Mouse (Mus musculus) neural tube, embryonic 13.5 days (tissue): ENCODE measurements around the gene Col6a1. TPM values are rescaled to one million over a fixed set of nuclear protein-coding genes. Genes with fewer than 3 reads are reported as not detected.

Experiments used
- ATAC-seq: fragments of 200-750 bp; cut with Nextera tagmentation; 2 replicates; pipeline ENCODE4 v1.8.0; 2017; ENCODE audit warnings: low read depth, mild to moderate bottlenecking, moderate TSS enrichment, moderate library complexity
- H3K27ac ChIP-seq: fragments of 300-500 bp; sonication (generic); replicated peaks from 2 replicates; pipeline ENCODE4 v1.5.1; 2015; ENCODE audit warnings: moderate library complexity, mild to moderate bottlenecking, inconsistent platforms
- H3K27me3 ChIP-seq: fragments of 300-500 bp; sonication (generic); 2 replicates; pipeline ENCODE4 v1.6.1; 2015; ENCODE audit warnings: mild to moderate bottlenecking, inconsistent platforms
- H3K36me3 ChIP-seq: fragments of 300-500 bp; sonication (generic); 2 replicates; pipeline ENCODE4 v1.6.1; 2015; ENCODE audit warnings: mild to moderate bottlenecking, inconsistent platforms
- H3K4me1 ChIP-seq: fragments of 300-500 bp; sonication (generic); replicated peaks from 2 replicates; pipeline ENCODE4 v1.6.1; 2015; ENCODE audit warnings: inconsistent platforms
- H3K4me2 ChIP-seq: fragments of 300-500 bp; sonication (generic); 2 replicates; pipeline ENCODE4 v1.6.1; 2015; ENCODE audit warnings: inconsistent platforms, mild to moderate bottlenecking, moderate library complexity
- H3K4me3 ChIP-seq: fragments of 300-500 bp; sonication (generic); 2 replicates; pipeline ENCODE4 v1.5.1; 2015; ENCODE audit warnings: mild to moderate bottlenecking, inconsistent platforms
- H3K9ac ChIP-seq: fragments of 300-500 bp; sonication (generic); 2 replicates; pipeline ENCODE4 v1.6.1; 2015; ENCODE audit warnings: moderate library complexity, mild to moderate bottlenecking, inconsistent platforms
- H3K9me3 ChIP-seq: fragments of 300-500 bp; sonication (generic); 2 replicates; pipeline ENCODE4 v1.6.1; 2016; ENCODE audit warnings: inconsistent platforms
- WGBS: fragments of 180-500 bp; shearing (Covaris S2); methylation state at CpG from one replicate; pipeline ENCODE4 v1.1.7; 2015; 5-methylcytosine and 5-hydroxymethylcytosine counted together
- polyA plus RNA-seq: library from polyadenylated mRNA; unstranded; fragments of >200 nt; fragmentation: Nextera tagmentation; extraction: Ambion mirVana; gene quantifications from 2 replicates; pipeline ENCODE4 v1.2.1, GENCODE M21; 2015

Gene Col6a1
- polyA plus RNA-seq, 1 experiment from 2014 or later: 28.1 TPM

DNA sequence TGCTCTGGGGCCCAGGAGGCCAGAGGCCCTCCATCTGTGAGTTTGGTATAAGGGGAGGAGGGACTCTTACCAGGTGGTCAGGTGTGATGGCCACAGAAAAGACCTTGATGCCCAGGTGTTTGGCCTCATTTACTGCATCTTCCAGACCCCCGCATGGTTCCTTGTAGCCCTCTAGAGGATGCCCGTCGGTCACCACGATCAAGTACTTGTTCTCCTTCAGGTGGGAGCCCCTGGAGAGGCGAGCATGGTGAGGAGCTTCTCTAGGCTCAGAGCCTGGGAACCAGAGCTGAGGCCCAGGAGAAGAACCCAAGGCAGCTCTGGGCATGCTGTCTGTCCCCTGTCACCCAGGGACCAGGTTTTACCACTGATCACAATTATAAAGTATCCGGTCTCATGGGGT lies 4.2 kb downstream of the Col6a1 start:
- ATAC-seq: no peak

DNA sequence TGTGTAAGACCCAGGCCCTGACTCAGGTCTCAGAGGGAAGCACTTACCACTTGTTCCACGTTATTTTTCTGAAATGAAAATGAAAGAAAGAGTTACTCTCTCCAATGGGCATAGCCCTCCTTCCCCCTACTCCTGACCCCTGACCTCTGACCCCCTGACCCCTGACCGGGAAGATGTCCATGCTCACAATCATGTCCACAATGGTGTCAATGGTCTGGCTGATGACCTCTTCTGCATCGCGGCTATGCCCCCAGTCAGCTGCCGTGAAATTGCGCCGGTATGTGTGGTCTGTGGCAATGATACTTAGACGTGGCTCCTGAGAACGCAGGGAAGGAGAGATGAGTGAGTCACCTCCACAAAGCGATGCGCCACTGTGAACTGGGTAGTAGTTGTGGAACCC lies 4.8 kb downstream of the Col6a1 start:
- Histone ChIP-seq H3K9me3 (no peaks in the 10 kb centered on the region), H3K4me3 (no peak overlapping the region), H3K4me1 (no peaks in the 10 kb centered on the region), H3K9ac (no peak overlapping the region), H3K4me2 (no peak overlapping the region), H3K27me3 (no peaks in the 10 kb centered on the region), H3K36me3 (no peaks in the 10 kb centered on the region), H3K27ac (no peak overlapping the region)
- no peak for ATAC-seq
- WGBS: 81% methylated on average over 11 of the region's 11 CpGs

More for the DNA sequence above, 4.2 kb downstream of the Col6a1 start:
- Histone ChIP-seq H3K9ac (no peak overlapping the region), H3K9me3 (no peaks in the 10 kb centered on the region), H3K4me1 (no peaks in the 10 kb centered on the region), H3K4me2 (no peak overlapping the region), H3K27ac (no peak overlapping the region), H3K36me3 (no peaks in the 10 kb centered on the region), H3K27me3 (no peaks in the 10 kb centered on the region), H3K4me3 (no peak overlapping the region)
- WGBS: 92% methylated on average over 6 of the region's 6 CpGs

- 90% methylated on average over 4 of the region's 4 CpGs for WGBS
- Histone ChIP-seq H3K4me3 (no peak overlapping the region), H3K9me3 (no peaks in the 10 kb centered on the region), H3K27ac (no peak overlapping the region), H3K36me3 (no peaks in the 10 kb centered on the region), H3K4me1 (no peaks in the 10 kb centered on the region), H3K27me3 (no peaks in the 10 kb centered on the region), H3K4me2 (no peak overlapping the region), H3K9ac (no peak overlapping the region)
- ATAC-seq: no peak
Observed at GRCm38 (mm10) chr10:76717631-76718030, 8.3 kb downstream of the Col6a1 start.

- ATAC-seq: no peak
- Histone ChIP-seq H3K9me3 (no peaks in the 10 kb centered on the region), H3K27ac (no peak overlapping the region), H3K4me1 (no peaks in the 10 kb centered on the region), H3K36me3 (no peaks in the 10 kb centered on the region), H3K4me3 (no peak overlapping the region), H3K9ac (no peak overlapping the region), H3K4me2 (no peak overlapping the region), H3K27me3 (no peaks in the 10 kb centered on the region)
- WGBS: 93% methylated on average over 7 of the region's 7 CpGs
Observed at GRCm38 (mm10) chr10:76717026-76717425, 8.9 kb downstream of the Col6a1 start.

DNA sequence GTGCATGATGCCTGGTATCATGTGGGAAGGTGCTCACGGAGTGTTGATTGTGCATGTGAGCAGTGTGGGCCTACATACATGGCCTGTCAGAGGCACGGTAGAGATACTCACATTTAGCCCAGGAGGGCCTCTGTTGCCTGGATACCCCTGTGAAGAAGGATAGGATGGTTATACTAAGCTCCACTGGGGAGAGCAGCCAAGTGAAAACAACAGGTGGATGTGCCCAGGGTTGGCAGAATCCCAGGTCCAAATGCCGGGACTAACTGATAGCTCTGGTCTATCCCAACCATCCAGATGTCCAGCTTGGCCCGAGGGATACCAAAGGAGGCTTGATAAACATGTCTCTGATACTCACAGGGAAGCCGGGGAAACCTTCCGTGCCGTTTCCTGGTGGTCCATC lies 11.7 kb downstream of the Col6a1 start:
- no peak overlapping the region for H3K27ac ChIP-seq
- H3K4me1 ChIP-seq: no peaks in the 10 kb centered on the region
- no peak overlapping the region for H3K9ac ChIP-seq
- 86% methylated on average over 7 of the region's 7 CpGs for WGBS
- no peak overlapping the region for H3K4me3 ChIP-seq
- H3K27me3 ChIP-seq: no peaks in the 10 kb centered on the region
- no peaks in the 10 kb centered on the region for H3K9me3 ChIP-seq
- ATAC-seq: no peak
- H3K36me3 ChIP-seq: no peaks in the 10 kb centered on the region
- no peak overlapping the region for H3K4me2 ChIP-seq

- H3K9ac ChIP-seq: no peak overlapping the region
- H3K36me3 ChIP-seq: no peaks in the 10 kb centered on the region
- no peak overlapping the region for H3K4me3 ChIP-seq
- 90% methylated on average over 3 of the region's 3 CpGs for WGBS
- no peak overlapping the region for H3K4me2 ChIP-seq
- no peaks in the 10 kb centered on the region for H3K27me3 ChIP-seq
- ATAC-seq: no peak
- H3K27ac ChIP-seq: no peak overlapping the region
- H3K9me3 ChIP-seq: no peaks in the 10 kb centered on the region
- no peaks in the 10 kb centered on the region for H3K4me1 ChIP-seq
Observed at GRCm38 (mm10) chr10:76712500-76712899, 13.5 kb downstream of the Col6a1 start.

DNA sequence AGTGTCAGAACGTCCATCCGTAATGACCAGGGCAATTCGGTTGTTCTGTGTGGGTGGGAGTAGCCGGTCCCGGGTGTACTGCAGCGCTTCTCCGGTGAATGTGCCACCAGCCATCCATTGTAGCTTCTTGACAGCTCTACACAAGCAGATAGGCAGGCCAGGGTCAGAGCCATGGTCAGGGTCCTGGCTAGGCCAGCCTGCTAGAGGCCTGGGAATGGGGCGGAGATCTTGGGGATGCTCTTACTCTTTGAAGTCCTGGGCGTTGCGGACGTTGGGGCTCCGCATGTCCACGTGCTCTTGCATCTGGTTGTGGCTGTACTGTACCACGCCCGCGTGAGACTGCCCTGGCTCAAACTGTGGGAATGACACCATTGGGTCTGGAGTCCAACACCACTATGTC lies 14.6 kb downstream of the Col6a1 start:
- H3K9me3 ChIP-seq: no peaks in the 10 kb centered on the region
- no peak overlapping the region for H3K27ac ChIP-seq
- H3K4me1 ChIP-seq: no peaks in the 10 kb centered on the region
- no peak overlapping the region for H3K4me2 ChIP-seq
- ATAC-seq: no peak
- 94% methylated on average over 16 of the region's 16 CpGs for WGBS
- no peaks in the 10 kb centered on the region for H3K27me3 ChIP-seq
- no peak overlapping the region for H3K4me3 ChIP-seq
- H3K9ac ChIP-seq: no peak overlapping the region
- H3K36me3 ChIP-seq: no peaks in the 10 kb centered on the region

DNA sequence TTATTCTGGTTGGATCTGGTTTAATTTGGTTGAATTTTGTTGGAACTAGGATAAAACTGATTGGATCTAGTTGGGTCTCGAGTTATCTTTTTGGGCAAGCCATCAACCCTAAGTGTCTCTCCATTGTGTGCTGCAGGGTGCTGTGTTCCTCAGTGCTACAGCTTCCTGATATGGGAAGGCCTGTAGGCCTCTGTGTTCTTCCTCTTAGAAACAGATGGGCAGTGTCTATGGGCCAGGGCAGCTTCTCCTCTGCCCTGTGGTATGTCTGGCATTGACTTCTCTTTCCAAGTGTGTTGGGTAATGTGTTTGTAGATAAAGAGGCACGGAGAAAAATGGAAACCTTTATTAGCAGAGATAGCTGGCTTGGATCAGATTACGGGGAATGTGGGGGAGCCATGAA lies 17.5 kb downstream of the Col6a1 start:
- Histone ChIP-seq H3K4me1 (no peaks in the 10 kb centered on the region), H3K9me3 (no peaks in the 10 kb centered on the region), H3K36me3 (no peaks in the 10 kb centered on the region), H3K27me3 (no peaks in the 10 kb centered on the region), H3K4me3 (no peak overlapping the region), H3K9ac (no peak overlapping the region), H3K4me2 (no peak overlapping the region), H3K27ac (no peak overlapping the region)
- WGBS: 89% methylated on average over 3 of the region's 3 CpGs
- no peak for ATAC-seq

DNA sequence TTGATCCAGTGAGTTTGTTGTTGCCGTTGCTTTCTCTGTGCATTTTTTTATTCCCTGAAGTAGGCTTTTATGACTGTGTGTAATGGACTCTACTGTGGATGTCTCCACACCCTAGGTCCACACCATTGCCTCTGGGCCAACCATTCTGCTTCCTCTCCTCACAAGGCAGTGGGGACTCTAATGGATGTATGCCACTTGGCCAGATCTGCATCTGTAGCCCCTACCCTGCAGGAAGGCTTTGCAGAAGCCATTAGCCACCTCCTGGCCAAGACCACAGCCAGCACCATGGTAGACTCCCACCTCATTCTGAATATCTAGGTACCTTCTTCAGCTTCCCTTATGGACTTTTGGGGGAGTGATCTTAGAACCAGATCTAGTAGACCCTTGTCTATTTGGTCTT lies 18.4 kb downstream of the Col6a1 start:
- whole genome bisulfite sequencing: 95% methylated on average over 1 of the region's 1 CpGs
- no peak overlapping the region for H3K27ac ChIP-seq

GRCm38 (mm10) chr10:76707001-76707400 lies 19.0 kb downstream of the Col6a1 start:
- WGBS: 63% methylated on average over 2 of the region's 2 CpGs
- ATAC-seq: no peak
- no peak overlapping the region for H3K4me2 ChIP-seq
- H3K9ac ChIP-seq: no peak overlapping the region
- H3K9me3 ChIP-seq: no peaks in the 10 kb centered on the region
- H3K36me3 ChIP-seq: no peaks in the 10 kb centered on the region
- H3K27me3 ChIP-seq: no peaks in the 10 kb centered on the region
- H3K4me1 ChIP-seq: no peaks in the 10 kb centered on the region
- no peak overlapping the region for H3K27ac ChIP-seq
- no peak overlapping the region for H3K4me3 ChIP-seq

More for the DNA sequence above, 18.4 kb downstream of the Col6a1 start:
- Histone ChIP-seq H3K9me3 (no peaks in the 10 kb centered on the region), H3K27me3 (no peaks in the 10 kb centered on the region), H3K36me3 (no peaks in the 10 kb centered on the region), H3K4me3 (no peak overlapping the region), H3K9ac (no peak overlapping the region), H3K4me2 (no peak overlapping the region), H3K4me1 (no peaks in the 10 kb centered on the region)
- no peak for ATAC-seq

- no peak for ATAC-seq
- Histone ChIP-seq H3K9me3 (no peaks in the 10 kb centered on the region), H3K36me3 (no peaks in the 10 kb centered on the region), H3K27ac (no peak overlapping the region), H3K27me3 (no peaks in the 10 kb centered on the region), H3K9ac (no peak overlapping the region), H3K4me2 (no peak overlapping the region), H3K4me3 (no peak overlapping the region), H3K4me1 (no peaks in the 10 kb centered on the region)
- WGBS: 77% methylated on average over 3 of the region's 3 CpGs
Observed at GRCm38 (mm10) chr10:76704358-76704757, 21.6 kb downstream of the Col6a1 start.

DNA sequence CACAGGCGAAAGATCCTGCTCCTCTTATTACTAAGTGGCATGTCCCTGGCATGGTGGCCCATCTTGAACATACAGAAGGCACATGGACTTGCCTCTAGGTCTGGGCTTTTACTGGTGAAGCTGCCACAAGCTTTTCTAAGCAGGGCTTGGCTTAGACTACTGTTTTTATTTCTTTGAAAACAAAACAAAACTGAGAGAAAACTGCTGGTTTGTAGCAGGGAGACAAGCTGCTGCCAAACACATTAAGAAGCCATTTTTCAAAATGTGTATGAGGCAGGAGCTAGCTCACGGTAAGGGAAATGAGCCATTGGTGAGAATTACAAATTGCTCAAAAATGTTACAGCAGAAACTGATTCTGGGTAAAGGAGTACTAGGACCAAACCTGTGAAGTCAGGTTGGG lies 24.5 kb downstream of the Col6a1 start:
- Histone ChIP-seq H3K4me2 (no peak overlapping the region), H3K27ac (no peak overlapping the region), H3K9me3 (no peaks in the 10 kb centered on the region), H3K4me1 (no peaks in the 10 kb centered on the region), H3K4me3 (no peak overlapping the region), H3K36me3 (no peaks in the 10 kb centered on the region), H3K27me3 (no peaks in the 10 kb centered on the region), H3K9ac (no peak overlapping the region)
- WGBS: 82% methylated on average over 2 of the region's 2 CpGs
- ATAC-seq: no peak

GRCm38 (mm10) chr10:76699816-76700215 lies 26.2 kb downstream of the Col6a1 start:
- Histone ChIP-seq H3K36me3 (no peaks in the 10 kb centered on the region), H3K9ac (no peak overlapping the region), H3K27me3 (no peaks in the 10 kb centered on the region), H3K4me2 (no peak overlapping the region), H3K4me1 (no peaks in the 10 kb centered on the region), H3K4me3 (no peak overlapping the region), H3K27ac (no peak overlapping the region), H3K9me3 (no peaks in the 10 kb centered on the region)
- WGBS: 85% methylated on average over 7 of the region's 7 CpGs
- no peak for ATAC-seq
